Mouse (Mus musculus) cerebellum, adult 11 months (tissue): Measurements from ENCODE around the gene Cep170.
"Not testable (repeated sequence)": the region's sequence is repeated elsewhere in the genome, so short reads cannot be mapped to it uniquely, and the experiment has no call there.

Source experiments
- DNase-seq: peaks from one replicate; pipeline ENCODE4 v3.0.0; 2022

The Cep170 gene

GRCm38 (mm10) chr1:176814036-176814420 is at the start of gene Cep170:
Cep170 (minus strand) TSS chr1:176814067.
- DNase-seq: peak; percentile 98

- DNase-seq: peak; percentile 60
Observed at GRCm38 (mm10) chr1:176861981-176862644, 48.2 kb upstream of the Cep170 start.

GRCm38 (mm10) chr1:176852813-176853590 is 39.1 kb upstream of the Cep170 start:
- DNase-seq: no peak

- DNase-seq: no peak
Observed at GRCm38 (mm10) chr1:176851401-176851800, 37.5 kb upstream of the Cep170 start.

GRCm38 (mm10) chr1:176849377-176849776 is 35.5 kb upstream of the Cep170 start:
- DNase-seq: no peak

GRCm38 (mm10) chr1:176848613-176849290 is 34.9 kb upstream of the Cep170 start:
- DNase-seq: no peak

GRCm38 (mm10) chr1:176847118-176847859 is 33.4 kb upstream of the Cep170 start:
- DNase-seq: no peak

- no peak for DNase-seq
Observed at GRCm38 (mm10) chr1:176845082-176845977, 31.5 kb upstream of the Cep170 start.

GRCm38 (mm10) chr1:176836562-176836961 is 22.7 kb upstream of the Cep170 start:
- not testable (repeated sequence) for DNase-seq

GRCm38 (mm10) chr1:176835501-176836294 is 21.8 kb upstream of the Cep170 start:
- peak; percentile 16 for DNase-seq

- DNase-seq: no peak
Observed at GRCm38 (mm10) chr1:176834880-176835279, 21.0 kb upstream of the Cep170 start.

GRCm38 (mm10) chr1:176833948-176834347 is 20.1 kb upstream of the Cep170 start:
- DNase-seq: no peak

GRCm38 (mm10) chr1:176833257-176833656 is 19.4 kb upstream of the Cep170 start:
- DNase-seq: no peak

GRCm38 (mm10) chr1:176832607-176833006 is 18.7 kb upstream of the Cep170 start:
- DNase-seq: no peak

GRCm38 (mm10) chr1:176832071-176832470 is 18.2 kb upstream of the Cep170 start:
- no peak for DNase-seq

GRCm38 (mm10) chr1:176828666-176829065 is 14.8 kb upstream of the Cep170 start:
- DNase-seq: no peak

- no peak for DNase-seq
Observed at GRCm38 (mm10) chr1:176827945-176828485, 14.1 kb upstream of the Cep170 start.

GRCm38 (mm10) chr1:176827365-176827764 is 13.5 kb upstream of the Cep170 start:
- no peak for DNase-seq

- DNase-seq: no peak
Observed at GRCm38 (mm10) chr1:176826931-176827330, 13.1 kb upstream of the Cep170 start.

- no peak for DNase-seq
Observed at GRCm38 (mm10) chr1:176826186-176826585, 12.3 kb upstream of the Cep170 start.

GRCm38 (mm10) chr1:176825084-176825483 is 11.2 kb upstream of the Cep170 start:
- DNase-seq: no peak
